In genomic region chr5:93005229-93005814, GRCm38 (mm10) we compare ENCODE assay signal across 9 mouse cellular contexts. TPM values are rescaled to one million over a fixed set of nuclear protein-coding genes. Genes with fewer than 3 reads are reported as not detected.
A peak's percentile ranks its signal among the peaks of the same experiment; 100 is the strongest.
DNase-seq lines count a peak whose midpoint lies in the region; ATAC-seq lines count a peak whose summit lies in the region.
"Had no signal": no experiment of that assay in that cellular context is flagged by ENCODE, and none has a peak within 500 bp of the region (broad histone marks: within the 10 kb centered on the region; RNA-seq: fewer than 3 reads in every experiment).

No protein-coding gene starts in this region.

- H3K4me2 ChIP-seq in forebrain, embryonic 13.5 days = peak overlapping the region; percentile 38
- peak overlapping the region; percentile 21 for H3K4me2 ChIP-seq in midbrain, embryonic 12.5 days (replicated peaks)

- H3K4me1 ChIP-seq in forebrain, embryonic 13.5 days = peaks cover 4% of the 10 kb centered on the region; the same call in 1 of the 2 replicates
- peaks cover 30% of the 10 kb centered on the region for H3K4me1 ChIP-seq in limb, embryonic 10.5 days
- 0 out of 2 replicates have a peak, but pooled peaks cover 12% of the 10 kb centered on the region for H3K4me1 ChIP-seq in midbrain, embryonic 12.5 days

- peak; percentile 58 to 67 for DNase-seq in right cerebral cortex, adult 2 months (ENCODE audit: low spot score in 2 of 2)
- DNase-seq in right cerebral cortex, postnatal 10 days (ENCODE audit: low spot score in 2 of 2) = no peak
- DNase-seq in heart, postnatal 4 days = peak; percentile 57
- peak; percentile 74 for DNase-seq in limb, embryonic 10.5 days (ENCODE audit: low spot score)
- DNase-seq in testis, postnatal 14 days (ENCODE audit: low spot score) = peak; percentile 32
- DNase-seq in natural killer cell, adult 2 months (ENCODE audit: low spot score in 2 of 2) = no peak

- no peaks in the 10 kb centered on the region for H3K36me3 ChIP-seq in forebrain, embryonic 13.5 days (ENCODE audit: poor library complexity, severe bottlenecking)
- no peaks in the 10 kb centered on the region for H3K36me3 ChIP-seq in limb, embryonic 10.5 days
- H3K36me3 ChIP-seq in midbrain, embryonic 12.5 days = no peaks in the 10 kb centered on the region

- H3K9ac ChIP-seq in forebrain, embryonic 13.5 days = no peak overlapping the region
- no peak overlapping the region for H3K9ac ChIP-seq in midbrain, embryonic 12.5 days (replicated peaks)

- no peak overlapping the region for H3K27ac ChIP-seq in forebrain, embryonic 13.5 days
- H3K27ac ChIP-seq in limb, embryonic 10.5 days = peak overlapping the region; percentile 85
- H3K27ac ChIP-seq in midbrain, embryonic 12.5 days (replicated peaks) = no peak overlapping the region; the same call in 1 of the 2 replicates

- H3K9me3 ChIP-seq in forebrain, embryonic 13.5 days (replicated peaks) = no peaks in the 10 kb centered on the region
- H3K9me3 ChIP-seq in limb, embryonic 10.5 days (replicated peaks) = no peaks in the 10 kb centered on the region
- no peaks in the 10 kb centered on the region for H3K9me3 ChIP-seq in midbrain, embryonic 12.5 days

- 0 out of 2 replicates have a peak, but pooled peaks cover 8% of the 10 kb centered on the region for H3K27me3 ChIP-seq in forebrain, embryonic 13.5 days
- no peaks in the 10 kb centered on the region for H3K27me3 ChIP-seq in limb, embryonic 10.5 days (ENCODE audit: low read depth, poor library complexity, severe bottlenecking)
- no peaks in the 10 kb centered on the region for H3K27me3 ChIP-seq in midbrain, embryonic 12.5 days

- no peak overlapping the region for H3K4me3 ChIP-seq in forebrain, embryonic 13.5 days
- H3K4me3 ChIP-seq in limb, embryonic 10.5 days = peak overlapping the region; percentile 28
- H3K4me3 ChIP-seq in midbrain, embryonic 12.5 days = no peak overlapping the region

- 15% methylated on average over 20 of the region's 20 CpGs for WGBS in forebrain, embryonic 13.5 days
- WGBS in limb, embryonic 10.5 days = 8% methylated on average over 20 of the region's 20 CpGs
- WGBS in midbrain, embryonic 12.5 days = 7% methylated on average over 19 of the region's 20 CpGs

- ATAC-seq in forebrain, embryonic 13.5 days = no peak
- no peak for ATAC-seq in midbrain, embryonic 12.5 days (ENCODE audit: low FRiP score, low read depth)

RNA-seq across cellular contexts. Expression of gene Sowahb, which starts 39.5 kb away (rescaled TPM):
- polyA plus RNA-seq in forebrain, embryonic 13.5 days (2015; fragmentation: Nextera tagmentation; extraction: Ambion mirVana) = not detected in 2 replicates
- total RNA-seq in heart, postnatal 4 days (2021) = under 1 TPM in 1 of 2 experiments, not detected in 1; 0.10 TPM
- 1.1 and 1.3 TPM in 2 replicates for polyA plus RNA-seq in limb, embryonic 10.5 days (2016; fragmentation: Nextera tagmentation; extraction: Ambion mirVana)
- polyA plus RNA-seq in midbrain, embryonic 12.5 days (2016; fragmentation: Nextera tagmentation; extraction: Ambion mirVana) = 0.04 and 0.10 TPM in 2 replicates
- polyA plus RNA-seq: spleen, adult 2 months had no signal

Comparison
In these comparisons a context has a peak if more than half of its experiments do, and no peak if none do; other contexts are left out.
1. DNase-seq: peak in right cerebral cortex, adult 2 months (2 of 2), heart, postnatal 4 days (single experiment), limb, embryonic 10.5 days (single experiment) and testis, postnatal 14 days (single experiment); none in right cerebral cortex, postnatal 10 days (0 of 2) and natural killer cell, adult 2 months (0 of 2).